Mouse (Mus musculus) heart, postnatal 0 days (tissue): ENCODE data around the gene Ogt. TPM values are rescaled to one million over a fixed set of nuclear protein-coding genes. Genes with fewer than 3 reads are reported as not detected.

Experiments used
- ATAC-seq: fragments of 200-750 bp; cut with Nextera tagmentation; 2 replicates; pipeline ENCODE4 v1.8.0; 2017; ENCODE audit warnings: low read depth, moderate number of reproducible peaks, moderate library complexity; ENCODE audit not compliant: insufficient read depth
- DNase-seq: peaks from one replicate; pipeline ENCODE4 v3.0.0-alpha.2; 2016; ENCODE audit warnings: low spot score
- H3K27ac ChIP-seq: fragments of 300-500 bp; sonication (generic); 2 replicates; pipeline ENCODE4 v1.5.1; 2014; ENCODE audit warnings: low read depth, mild to moderate bottlenecking
- H3K27me3 ChIP-seq: fragments of 300-500 bp; sonication (generic); 2 replicates; pipeline ENCODE4 v1.6.1; 2014; ENCODE audit warnings: low read length, mixed read lengths; ENCODE audit not compliant: control insufficient read depth, insufficient read depth
- H3K36me3 ChIP-seq: fragments of 300-500 bp; sonication (generic); replicated peaks from 2 replicates; pipeline ENCODE4 v1.6.1; 2014; ENCODE audit warnings: low read length, mixed read lengths; ENCODE audit not compliant: control insufficient read depth, insufficient read depth
- H3K4me1 ChIP-seq: fragments of 300-500 bp; sonication (generic); 2 replicates; pipeline ENCODE4 v1.6.1; 2014; ENCODE audit warnings: antibody characterized with exemption; ENCODE audit not compliant: control insufficient read depth, insufficient read depth
- H3K4me2 ChIP-seq: fragments of 300-500 bp; sonication (generic); 2 replicates; pipeline ENCODE4 v1.6.1; 2014; ENCODE audit warnings: low read depth, mild to moderate bottlenecking, low read length, moderate library complexity
- H3K4me3 ChIP-seq: fragments of 300-500 bp; sonication (generic); 2 replicates; pipeline ENCODE4 v1.5.1; 2014; ENCODE audit warnings: low read depth, low read length
- H3K9ac ChIP-seq: fragments of 300-500 bp; sonication (generic); replicated peaks from 2 replicates; pipeline ENCODE4 v1.6.1; 2014; ENCODE audit warnings: low read depth, low read length, mixed read lengths
- H3K9me3 ChIP-seq: fragments of 300-500 bp; sonication (generic); replicated peaks from 2 replicates; pipeline ENCODE4 v1.6.1; 2016; ENCODE audit warnings: low read length; ENCODE audit not compliant: control insufficient read depth
- CTCF ChIP-seq: IDR thresholded peaks from 2 replicates; pipeline ENCODE4 v1.5.1; 2016; ENCODE audit warnings: antibody characterized with exemption, control low read depth, low read depth
- EP300 ChIP-seq: IDR thresholded peaks from 2 replicates; pipeline ENCODE4 v1.6.1; 2016; ENCODE audit warnings: antibody characterized with exemption, low read depth
- WGBS: fragments of 180-500 bp; shearing (Covaris S2); extraction: QIAGEN DNeasy Blood & Tissue Kit; methylation state at CpG from one replicate; pipeline ENCODE4 v1.1.7; 2014; 5-methylcytosine and 5-hydroxymethylcytosine counted together
- polyA plus RNA-seq: library from polyadenylated mRNA; unstranded; fragments of >200 nt; fragmentation: Nextera tagmentation; extraction: Ambion mirVana; gene quantifications from 2 replicates; pipeline ENCODE4 v1.2.1, GENCODE M21; 2015
- total RNA-seq: library from RNA; depleted of rRNA; stranded (reverse); fragments of >200 nt; gene quantifications from 2 replicates; pipeline ENCODE4 v1.2.3, GENCODE M21; 2014; ENCODE audit warnings: low replicate concordance

The Ogt gene
- total and polyA plus RNA-seq, 2 experiments from 2014 or later: 49.6 to 108 TPM

- H3K9ac ChIP-seq: peak overlapping the region; percentile 53; the same call in 1 of the 2 replicates
Observed at GRCm38 (mm10) chrX:101642091-101642490, 2.2 kb downstream of the Ogt start.

GRCm38 (mm10) chrX:101645286-101645685, 5.4 kb downstream of the Ogt start:
- Histone ChIP-seq H3K4me1 (0 out of 2 replicates have a peak, but pooled peaks cover 4% of the 10 kb centered on the region), H3K27ac (no peak overlapping the region), H3K27me3 (no peaks in the 10 kb centered on the region), H3K9ac (no peak overlapping the region), H3K9me3 (no peaks in the 10 kb centered on the region), H3K4me3 (no peak overlapping the region), H3K36me3 (no peaks in the 10 kb centered on the region), H3K4me2 (no peak overlapping the region)
- 54% methylated on average over 2 of the region's 2 CpGs for WGBS
- DNase-seq (no peak), ATAC-seq (no peak)
- TF ChIP-seq EP300 (no peak), CTCF (no peak)

More at GRCm38 (mm10) chrX:101642091-101642490, 2.2 kb downstream of the Ogt start:
- Histone ChIP-seq H3K9me3 (no peaks in the 10 kb centered on the region), H3K4me1 (0 out of 2 replicates have a peak, but pooled peaks cover 4% of the 10 kb centered on the region), H3K27ac (no peak overlapping the region), H3K36me3 (no peaks in the 10 kb centered on the region), H3K4me3 (peak overlapping the region; percentile 82), H3K27me3 (no peaks in the 10 kb centered on the region), H3K4me2 (peak overlapping the region; percentile 66)
- 12% methylated on average over 5 of the region's 5 CpGs for WGBS
- DNase-seq (no peak), ATAC-seq (no peak)
- TF ChIP-seq EP300 (no peak), CTCF (no peak)

- Histone ChIP-seq H3K4me1 (0 out of 2 replicates have a peak, but pooled peaks cover 4% of the 10 kb centered on the region), H3K9ac (no peak overlapping the region), H3K4me3 (no peak overlapping the region), H3K9me3 (no peaks in the 10 kb centered on the region), H3K27me3 (no peaks in the 10 kb centered on the region), H3K4me2 (no peak overlapping the region), H3K36me3 (no peaks in the 10 kb centered on the region; the same call in 1 of the 2 replicates), H3K27ac (no peak overlapping the region)
- ATAC-seq: no peak
- WGBS: 38% methylated on average over 5 of the region's 5 CpGs
- TF ChIP-seq EP300 (no peak), CTCF (no peak)
- DNase-seq: no peak
Observed at GRCm38 (mm10) chrX:101646621-101647020, 6.8 kb downstream of the Ogt start.

GRCm38 (mm10) chrX:101695686-101696085, 55.8 kb downstream of the Ogt start:
- ATAC-seq: no peak
- no peak overlapping the region for H3K27ac ChIP-seq
- no peaks in the 10 kb centered on the region for H3K27me3 ChIP-seq
- H3K9ac ChIP-seq: no peak overlapping the region
- H3K4me2 ChIP-seq: no peak overlapping the region
- H3K4me1 ChIP-seq: no peaks in the 10 kb centered on the region
- 88% methylated on average over 27 of the region's 27 CpGs for WGBS
- H3K4me3 ChIP-seq: no peak overlapping the region
- H3K9me3 ChIP-seq: peaks cover 25% of the 10 kb centered on the region
- H3K36me3 ChIP-seq: no peaks in the 10 kb centered on the region
- no peak for DNase-seq
- TF ChIP-seq EP300: no peak
- TF ChIP-seq CTCF: no peak

GRCm38 (mm10) chrX:101697537-101697936, 57.7 kb downstream of the Ogt start:
- no peak for TF ChIP-seq CTCF
- ATAC-seq (no peak), DNase-seq (no peak)
- H3K4me3 ChIP-seq: no peak overlapping the region
- H3K27ac ChIP-seq: no peak overlapping the region
- 65% methylated on average over 31 of the region's 54 CpGs for WGBS
- no peak overlapping the region for H3K9ac ChIP-seq
- no peak overlapping the region for H3K4me2 ChIP-seq
- H3K36me3 ChIP-seq: no peaks in the 10 kb centered on the region
- H3K9me3 ChIP-seq: peaks cover 25% of the 10 kb centered on the region
- H3K27me3 ChIP-seq: no peaks in the 10 kb centered on the region
- no peaks in the 10 kb centered on the region for H3K4me1 ChIP-seq

GRCm38 (mm10) chrX:101698232-101698631, 58.4 kb downstream of the Ogt start:
- Histone ChIP-seq H3K4me1 (no peaks in the 10 kb centered on the region), H3K27ac (no peak overlapping the region), H3K27me3 (no peaks in the 10 kb centered on the region), H3K4me2 (no peak overlapping the region), H3K36me3 (no peaks in the 10 kb centered on the region), H3K9ac (no peak overlapping the region), H3K9me3 (peaks cover 25% of the 10 kb centered on the region), H3K4me3 (no peak overlapping the region)
- ATAC-seq (no peak), DNase-seq (no peak)
- TF ChIP-seq EP300 (no peak), CTCF (no peak)
- 48% methylated on average over 23 of the region's 23 CpGs for WGBS
